Mouse (Mus musculus): ENCODE measurements around the gene Phf20.
"Not testable (repeated sequence)": the region's sequence is repeated elsewhere in the genome, so short reads cannot be mapped to it uniquely, and the experiment has no call there.

The Phf20 gene

GRCm38 (mm10) chr2:156199944-156200343, 3.7 kb downstream of the Phf20 start:
- DNase-seq (ENCODE audit: low spot score) = no peak

GRCm38 (mm10) chr2:156201486-156201885, 5.2 kb downstream of the Phf20 start:
- DNase-seq (ENCODE audit: low spot score) = no peak

- no peak for DNase-seq (ENCODE audit: low spot score)
Observed at GRCm38 (mm10) chr2:156202848-156203437, 6.7 kb downstream of the Phf20 start.

DNA sequence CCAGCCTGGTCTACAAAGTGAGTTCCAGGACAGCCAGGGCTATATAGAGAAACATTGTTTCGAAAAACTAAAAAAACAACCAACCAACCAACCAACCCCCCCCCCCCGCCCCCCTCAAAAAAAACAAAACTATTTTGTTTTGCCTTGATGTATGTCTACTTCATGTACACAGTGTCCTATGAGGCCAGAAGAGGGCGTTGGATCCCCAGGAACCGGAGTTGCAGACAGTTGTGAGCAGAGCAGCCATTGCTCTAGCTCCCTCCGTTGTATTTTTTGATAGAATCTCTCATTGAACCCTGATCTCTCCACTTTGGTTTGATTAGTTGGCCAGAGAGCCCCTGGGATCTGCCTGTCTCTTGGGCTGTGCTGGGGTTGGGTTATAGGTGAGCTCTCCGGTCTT, 7.7 kb downstream of the Phf20 start:
- no peak for DNase-seq (ENCODE audit: low spot score)

- no peak for DNase-seq (ENCODE audit: low spot score)
Observed at GRCm38 (mm10) chr2:156217786-156218185, 21.5 kb downstream of the Phf20 start.

DNA sequence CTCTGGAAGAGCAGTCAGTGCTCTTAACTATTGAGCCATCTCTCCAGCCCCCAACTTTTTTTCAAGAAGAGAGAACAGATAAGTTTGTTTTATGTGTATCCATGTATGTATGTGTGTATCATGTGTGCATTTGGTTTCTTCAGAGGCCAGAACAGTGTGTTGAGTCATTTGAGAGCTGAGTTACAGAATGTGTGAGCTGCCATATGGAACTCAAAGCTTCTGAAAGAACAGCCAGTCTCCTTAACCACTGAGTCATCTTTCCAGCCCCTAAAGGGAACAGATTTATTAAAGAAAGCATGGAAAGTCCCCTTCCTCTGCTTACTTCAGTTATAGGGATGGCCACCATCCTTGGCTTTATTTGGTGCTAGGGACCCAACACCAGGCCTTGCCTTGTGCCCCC, 25.8 kb downstream of the Phf20 start:
- no peak for DNase-seq (ENCODE audit: low spot score)

DNA sequence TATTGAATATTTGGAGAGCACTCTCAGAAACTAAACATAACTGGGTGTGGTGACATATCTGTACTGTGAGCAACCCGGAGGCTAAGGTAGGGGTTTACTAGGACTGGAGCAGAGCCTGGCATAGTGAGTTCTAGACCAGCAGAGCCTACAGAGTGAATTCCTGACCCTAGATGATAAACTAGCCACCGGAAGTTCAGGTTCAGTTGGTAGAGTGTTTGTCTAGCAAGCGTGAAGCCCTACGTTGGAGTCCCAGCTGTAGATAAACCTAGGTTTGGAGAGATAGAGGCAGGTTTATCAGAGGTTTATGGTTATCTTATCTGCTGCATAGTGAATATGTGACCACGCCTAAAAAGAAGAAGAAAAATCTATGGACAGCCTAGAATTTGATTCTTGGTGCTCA, 27.8 kb downstream of the Phf20 start:
- DNase-seq (ENCODE audit: low spot score) = no peak

DNA sequence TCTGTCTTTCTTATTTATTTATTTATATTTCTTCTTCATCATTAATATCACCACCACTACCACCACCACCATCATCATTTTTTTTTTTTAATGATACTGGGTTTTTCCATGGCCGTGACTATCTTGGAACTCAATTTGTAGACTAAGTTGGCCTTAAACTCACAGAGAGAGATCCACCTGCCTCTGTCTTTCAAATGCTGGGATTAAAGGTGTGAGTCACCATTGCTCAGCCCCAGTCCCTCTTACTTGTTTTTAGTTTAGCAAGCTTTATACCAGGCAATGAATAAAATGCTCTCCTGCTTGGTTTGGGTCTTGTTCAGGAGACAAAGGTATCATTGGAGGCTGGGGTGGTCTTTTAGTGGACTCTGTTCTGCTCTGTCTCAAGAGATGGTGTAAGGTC, 31.4 kb downstream of the Phf20 start:
- no peak for DNase-seq (ENCODE audit: low spot score)

GRCm38 (mm10) chr2:156229171-156229570, 32.9 kb downstream of the Phf20 start:
- no peak for DNase-seq (ENCODE audit: low spot score)

DNA sequence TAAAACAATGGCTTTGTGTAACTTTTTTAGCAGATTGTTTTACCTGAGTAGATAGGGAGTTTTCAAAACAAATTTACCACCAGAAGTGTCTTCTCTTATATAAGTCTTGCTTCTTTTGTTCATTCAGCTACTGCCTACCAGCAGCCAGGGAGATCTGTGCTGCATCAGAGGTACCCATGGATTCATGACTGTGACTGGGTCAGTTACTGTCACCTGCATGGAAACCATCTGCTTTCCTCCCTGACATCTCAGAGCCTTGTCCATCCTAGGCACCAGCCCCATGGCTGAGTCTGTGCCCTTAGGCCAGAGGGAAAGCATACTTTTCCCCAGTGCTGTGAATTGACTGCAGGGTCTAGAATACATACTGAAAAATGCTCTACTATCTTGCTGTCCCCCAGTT, 35.1 kb downstream of the Phf20 start:
- no peak for DNase-seq (ENCODE audit: low spot score)

GRCm38 (mm10) chr2:156233275-156233948, 37.1 kb downstream of the Phf20 start:
- no peak for DNase-seq (ENCODE audit: low spot score)

GRCm38 (mm10) chr2:156234016-156234415, 37.8 kb downstream of the Phf20 start:
- not testable (repeated sequence) for DNase-seq (ENCODE audit: low spot score)

DNA sequence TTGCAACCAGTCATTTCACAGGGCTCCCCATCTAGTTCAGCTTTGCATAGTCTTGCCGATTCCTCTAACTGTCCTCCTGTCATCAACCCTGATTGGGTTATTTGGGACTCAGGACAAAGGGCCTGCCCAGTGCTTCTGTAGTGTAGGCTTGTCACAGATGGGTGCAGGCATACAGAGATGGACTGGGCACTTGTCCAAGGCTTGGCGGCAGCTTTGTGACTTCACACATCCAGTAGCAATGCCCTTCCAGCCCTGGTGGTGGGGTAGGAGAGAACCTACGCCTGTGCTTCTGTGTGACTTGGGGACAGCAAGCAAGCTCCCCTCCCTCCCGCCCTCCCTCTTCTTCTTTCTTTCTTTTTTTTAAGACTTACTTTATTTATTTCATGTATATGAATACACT, 39.6 kb downstream of the Phf20 start:
- no peak for DNase-seq (ENCODE audit: low spot score)

DNA sequence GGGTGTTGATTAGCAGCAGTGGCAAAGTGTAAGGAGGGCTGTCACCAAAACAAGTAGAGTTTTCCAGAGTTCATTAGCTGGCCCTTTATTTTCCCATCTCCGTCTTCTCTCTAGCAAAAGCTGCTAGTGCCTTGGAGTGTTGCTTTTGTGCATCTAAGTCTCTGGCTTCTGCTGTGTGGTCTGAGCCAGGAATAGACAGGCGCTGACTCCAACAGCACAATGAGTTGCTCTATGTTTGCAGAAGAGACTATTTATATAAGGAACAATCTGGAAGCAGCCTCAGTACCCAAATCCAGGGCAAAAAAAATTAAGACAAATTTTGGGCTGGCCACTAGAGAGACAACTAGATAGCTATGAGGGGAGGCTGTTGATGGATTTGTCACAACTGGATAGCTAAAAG, 45.4 kb downstream of the Phf20 start:
- no peak for DNase-seq (ENCODE audit: low spot score)

GRCm38 (mm10) chr2:156243011-156243410, 46.7 kb downstream of the Phf20 start:
- DNase-seq (ENCODE audit: low spot score) = no peak

- no peak for DNase-seq (ENCODE audit: low spot score)
Observed at GRCm38 (mm10) chr2:156247599-156247998, 51.3 kb downstream of the Phf20 start.

DNA sequence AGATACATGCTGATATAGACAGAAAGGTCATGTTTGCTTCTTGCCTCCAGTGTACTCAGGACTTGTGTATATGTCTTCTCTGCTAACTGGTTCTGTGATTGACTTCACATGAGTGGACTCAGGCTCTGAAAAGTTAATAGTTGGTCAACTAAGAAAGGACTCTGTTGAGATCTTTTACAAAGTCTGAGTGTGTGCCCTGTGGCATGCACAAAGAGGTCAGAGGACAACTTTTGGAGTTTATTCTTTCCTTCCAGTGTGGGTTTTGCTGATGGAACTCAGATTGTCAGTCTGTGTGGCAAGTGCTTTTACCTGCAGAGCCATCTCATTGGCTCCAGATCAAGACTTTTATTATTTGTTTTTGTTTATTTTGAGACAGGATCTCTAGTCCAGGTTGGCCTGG, 54.5 kb downstream of the Phf20 start:
- no peak for DNase-seq (ENCODE audit: low spot score)

- no peak for DNase-seq (ENCODE audit: low spot score)
Observed at GRCm38 (mm10) chr2:156251291-156251690, 55.0 kb downstream of the Phf20 start.

GRCm38 (mm10) chr2:156257051-156257450, 60.8 kb downstream of the Phf20 start:
- no peak for DNase-seq (ENCODE audit: low spot score)

DNA sequence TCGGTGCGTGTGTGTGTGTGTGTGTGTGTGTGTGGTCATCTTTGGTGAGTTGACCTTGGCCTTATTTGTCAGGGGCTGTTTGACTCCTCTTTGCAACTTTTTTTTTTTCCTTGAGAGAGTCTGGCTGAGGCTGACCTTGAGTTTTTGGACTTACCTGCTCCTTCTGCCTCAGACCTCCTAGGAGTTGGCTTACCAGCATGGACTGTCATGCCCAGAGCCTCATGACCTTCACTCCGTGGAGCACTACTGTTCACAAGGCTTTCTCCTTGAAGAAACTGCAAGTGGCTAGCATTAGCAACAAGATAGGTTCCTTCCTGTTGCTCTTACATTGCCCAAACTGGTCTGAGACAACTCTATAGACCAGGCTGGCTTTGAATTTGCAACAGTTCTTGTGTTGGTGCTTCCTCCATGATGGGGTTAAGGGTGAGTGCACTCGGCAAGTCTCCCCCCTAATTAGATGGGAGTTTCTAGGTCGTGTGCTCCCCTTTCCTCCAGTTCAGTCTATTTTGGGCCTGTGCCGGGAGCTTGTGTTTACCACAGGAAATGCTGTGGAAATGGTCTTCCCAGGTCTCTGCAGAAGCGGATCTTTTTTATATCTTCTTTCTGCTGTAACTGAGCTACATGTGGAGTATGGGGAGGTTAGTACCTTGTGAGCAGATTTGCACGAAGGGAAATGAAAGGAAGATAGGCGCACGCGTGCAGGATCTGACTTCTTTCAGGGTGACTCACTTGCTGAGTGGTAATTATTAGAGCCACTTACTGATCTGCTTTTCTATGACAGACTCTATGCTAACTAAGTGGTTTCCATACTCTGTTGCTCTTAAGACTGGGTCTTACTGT, 61.9 kb downstream of the Phf20 start:
- no peak for DNase-seq (ENCODE audit: low spot score)

DNA sequence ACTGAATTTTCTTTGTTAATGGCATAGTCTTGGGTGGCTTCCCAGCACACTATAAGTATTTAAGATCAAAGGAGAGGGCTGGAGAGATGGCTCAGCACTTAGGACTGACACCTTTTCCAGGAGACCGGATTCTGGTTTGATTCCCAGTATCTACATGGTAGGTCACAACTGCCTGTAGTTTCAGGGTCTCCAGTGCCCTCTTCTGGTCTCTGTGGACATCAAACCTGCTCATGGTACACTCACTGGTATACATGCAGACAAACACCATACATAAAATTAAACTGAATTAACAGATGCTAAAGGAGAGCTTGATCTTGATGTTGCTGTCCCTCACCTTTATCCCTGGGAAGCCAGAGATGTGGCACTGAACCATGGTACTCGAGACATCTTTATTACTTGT, 64.7 kb downstream of the Phf20 start:
- peak; percentile 18 for DNase-seq (ENCODE audit: low spot score)

- no peak for DNase-seq (ENCODE audit: low spot score)
Observed at GRCm38 (mm10) chr2:156263204-156263893, 67.1 kb downstream of the Phf20 start.

GRCm38 (mm10) chr2:156267636-156268035, 71.4 kb downstream of the Phf20 start:
- no peak for DNase-seq (ENCODE audit: low spot score)

Data from retina, embryonic 14.5 days (tissue).